Mouse (Mus musculus) gastrocnemius, adult 2 months (tissue): Measurements from ENCODE around the gene Cplane1. TPM values are rescaled to one million over a fixed set of nuclear protein-coding genes. Genes with fewer than 3 reads are reported as not detected.
"Not testable (repeated sequence)": the region's sequence is repeated elsewhere in the genome, so short reads cannot be mapped to it uniquely, and the experiment has no call there.

Source experiments
- DNase-seq: peaks from one replicate; pipeline ENCODE4 v3.0.0; 2022
- H3K27ac ChIP-seq: fragments of 200-600 bp; 2 replicates; pipeline ENCODE4 v1.8.1; 2022; ENCODE audit warnings: mild to moderate bottlenecking
- H3K4me3 ChIP-seq: fragments of 200-600 bp; 2 replicates; pipeline ENCODE4 v1.8.1; 2022; ENCODE audit warnings: mild to moderate bottlenecking, moderate library complexity
- CTCF ChIP-seq: fragments of 200-600 bp; IDR thresholded peaks from 2 replicates; pipeline ENCODE4 v1.8.1; 2022; ENCODE audit warnings: antibody characterized with exemption, mild to moderate bottlenecking, moderate library complexity
- intact Hi-C: fragments of 180-260 bp; cut with DNase I; formaldehyde crosslinking; loops from one replicate; pipeline ENCODE4 v1.15.1; 2025
- long read RNA-seq, 2 experiments: library from polyadenylated mRNA; stranded (forward); transcript quantifications; one replicate each; pipeline ENCODE4 v2.0.0; 2021
- total RNA-seq, 2 experiments: library from RNA; stranded (reverse); gene quantifications; 2 replicates each; pipeline ENCODE4 v1.2.3; 2021

The Cplane1 gene
- total RNA-seq, result 1 to 10 TPM; 3.1 to 3.4 TPM
- long read RNA-seq, experiment 1, partial matches to known transcripts, result 1 of 1 reads
- long read RNA-seq, experiment 1, other reads (novel, unspliced or antisense), result 0 of 1 reads
- long read RNA-seq, experiment 2, partial matches to known transcripts, result 0 of 3 reads
- long read RNA-seq, experiment 2, other reads (novel, unspliced or antisense), result 3 of 3 reads

- TF ChIP-seq CTCF, result no peak
- Histone ChIP-seq H3K4me3 (peak within 1 kb of the TSS; percentile 99), H3K27ac (peak within 1 kb of the TSS; percentile 87)
- peak; percentile 97 for DNase-seq
- intact Hi-C loops, result no loop called here
These were observed at the start of gene Cplane1 for GRCm38 (mm10) chr15:8168591-8169265. Gene Cplane1 (plus strand): TSS chr15:8169106.

GRCm38 (mm10) chr15:8129281-8129680, 39.6 kb upstream of the Cplane1 start:
- intact Hi-C loops, result no loop called here
- H3K4me3 ChIP-seq, result no peak overlapping the region

GRCm38 (mm10) chr15:8131268-8131667, 37.6 kb upstream of the Cplane1 start:
- no peak for DNase-seq
- no peak for TF ChIP-seq CTCF
- H3K27ac ChIP-seq, result no peak overlapping the region
- H3K4me3 ChIP-seq, result no peak overlapping the region
- intact Hi-C loops, result no loop called here

More at GRCm38 (mm10) chr15:8129281-8129680, 39.6 kb upstream of the Cplane1 start:
- no peak overlapping the region for H3K27ac ChIP-seq
- TF ChIP-seq CTCF, result no peak
- no peak for DNase-seq

GRCm38 (mm10) chr15:8131761-8132160, 37.1 kb upstream of the Cplane1 start:
- intact Hi-C loops, result no loop called here

GRCm38 (mm10) chr15:8135606-8136005, 33.3 kb upstream of the Cplane1 start:
- TF ChIP-seq CTCF, result no peak
- DNase-seq, result no peak
- Histone ChIP-seq H3K4me3 (no peak overlapping the region), H3K27ac (no peak overlapping the region)
- intact Hi-C loops, result no loop called here

More at GRCm38 (mm10) chr15:8131761-8132160, 37.1 kb upstream of the Cplane1 start:
- TF ChIP-seq CTCF, result no peak
- no peak for DNase-seq
- Histone ChIP-seq H3K27ac (no peak overlapping the region), H3K4me3 (no peak overlapping the region)

GRCm38 (mm10) chr15:8161841-8162240, 7.1 kb upstream of the Cplane1 start:
- Histone ChIP-seq H3K4me3 (no peak overlapping the region), H3K27ac (no peak overlapping the region)
- no peak for DNase-seq
- no peak for TF ChIP-seq CTCF
- intact Hi-C loops, result no loop called here

- no peak for TF ChIP-seq CTCF
- Histone ChIP-seq H3K27ac (peak overlapping the region; percentile 87), H3K4me3 (peak overlapping the region; percentile 99)
- DNase-seq, result no peak
- intact Hi-C loops, result no loop called here
These were observed 400 bp downstream of the Cplane1 start for GRCm38 (mm10) chr15:8169266-8169746.

- intact Hi-C loops, result no loop called here
- Histone ChIP-seq H3K27ac (no peak overlapping the region), H3K4me3 (no peak overlapping the region)
- no peak for DNase-seq
- no peak for TF ChIP-seq CTCF
These were observed 20.7 kb downstream of the Cplane1 start for GRCm38 (mm10) chr15:8189563-8189962.

- no peak for TF ChIP-seq CTCF
- Histone ChIP-seq H3K27ac (no peak overlapping the region), H3K4me3 (no peak overlapping the region)
- DNase-seq, result no peak
- intact Hi-C loops, result no loop called here
These were observed 21.5 kb downstream of the Cplane1 start for GRCm38 (mm10) chr15:8190435-8190834.

GRCm38 (mm10) chr15:8200317-8200716, 31.4 kb downstream of the Cplane1 start:
- DNase-seq, result no peak
- Histone ChIP-seq H3K27ac (no peak overlapping the region), H3K4me3 (no peak overlapping the region)
- intact Hi-C loops, result no loop called here
- peak; percentile 32; the same call in 1 of the 2 replicates for TF ChIP-seq CTCF

GRCm38 (mm10) chr15:8208362-8208761, 39.5 kb downstream of the Cplane1 start:
- no peak for DNase-seq
- Histone ChIP-seq H3K27ac (no peak overlapping the region), H3K4me3 (no peak overlapping the region)
- no peak for TF ChIP-seq CTCF
- intact Hi-C loops, result no loop called here

- TF ChIP-seq CTCF, result no peak
- no peak overlapping the region for H3K4me3 ChIP-seq
These were observed 45.9 kb downstream of the Cplane1 start for GRCm38 (mm10) chr15:8214811-8215210.

GRCm38 (mm10) chr15:8234167-8234566, 65.3 kb downstream of the Cplane1 start:
- intact Hi-C loops, H3K27ac ChIP-seq, DNase-seq, H3K4me3 ChIP-seq: not testable (repeated sequence)

More at GRCm38 (mm10) chr15:8214811-8215210, 45.9 kb downstream of the Cplane1 start:
- DNase-seq, result no peak
- intact Hi-C loops, result no loop called here
- no peak overlapping the region for H3K27ac ChIP-seq
